Mouse (Mus musculus) 3134 (cell line): ENCODE results near the gene Dgkz.

ENCODE experiments used
- DNase-seq: peaks from one replicate; pipeline ENCODE4 v3.0.0-alpha.2; 2011; ENCODE audit warnings: low spot score; ENCODE audit not compliant: insufficient read length; ENCODE audit errors: extremely low read depth

Gene Dgkz

DNA sequence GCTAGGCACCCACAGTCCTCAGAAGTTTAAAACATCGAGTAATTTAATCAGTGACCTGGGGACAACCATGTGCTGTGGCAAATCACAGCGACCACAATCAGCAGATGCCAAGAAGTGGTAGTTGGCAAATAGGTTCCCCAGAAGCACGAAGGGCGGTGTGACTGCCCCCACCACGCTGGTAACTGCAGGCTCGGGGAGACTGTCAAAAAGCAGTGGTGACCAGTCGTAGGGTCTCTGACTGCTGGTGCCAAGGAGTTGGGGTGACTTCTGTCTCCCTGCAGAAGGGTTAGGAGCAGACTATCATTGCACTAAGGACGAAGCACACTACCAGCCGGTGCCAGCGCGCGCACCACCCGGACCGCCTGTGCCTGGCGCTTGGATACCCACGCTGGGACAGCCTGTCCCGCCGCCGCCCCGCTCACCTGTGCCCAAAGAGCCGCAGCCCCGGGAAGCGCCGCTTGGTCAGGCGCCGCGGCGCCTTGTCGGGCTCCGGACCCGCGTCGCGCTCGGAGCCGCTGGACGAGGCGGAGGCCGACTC is 12.7 kb downstream of the Dgkz start:
- peak; percentile 63 for DNase-seq

DNA sequence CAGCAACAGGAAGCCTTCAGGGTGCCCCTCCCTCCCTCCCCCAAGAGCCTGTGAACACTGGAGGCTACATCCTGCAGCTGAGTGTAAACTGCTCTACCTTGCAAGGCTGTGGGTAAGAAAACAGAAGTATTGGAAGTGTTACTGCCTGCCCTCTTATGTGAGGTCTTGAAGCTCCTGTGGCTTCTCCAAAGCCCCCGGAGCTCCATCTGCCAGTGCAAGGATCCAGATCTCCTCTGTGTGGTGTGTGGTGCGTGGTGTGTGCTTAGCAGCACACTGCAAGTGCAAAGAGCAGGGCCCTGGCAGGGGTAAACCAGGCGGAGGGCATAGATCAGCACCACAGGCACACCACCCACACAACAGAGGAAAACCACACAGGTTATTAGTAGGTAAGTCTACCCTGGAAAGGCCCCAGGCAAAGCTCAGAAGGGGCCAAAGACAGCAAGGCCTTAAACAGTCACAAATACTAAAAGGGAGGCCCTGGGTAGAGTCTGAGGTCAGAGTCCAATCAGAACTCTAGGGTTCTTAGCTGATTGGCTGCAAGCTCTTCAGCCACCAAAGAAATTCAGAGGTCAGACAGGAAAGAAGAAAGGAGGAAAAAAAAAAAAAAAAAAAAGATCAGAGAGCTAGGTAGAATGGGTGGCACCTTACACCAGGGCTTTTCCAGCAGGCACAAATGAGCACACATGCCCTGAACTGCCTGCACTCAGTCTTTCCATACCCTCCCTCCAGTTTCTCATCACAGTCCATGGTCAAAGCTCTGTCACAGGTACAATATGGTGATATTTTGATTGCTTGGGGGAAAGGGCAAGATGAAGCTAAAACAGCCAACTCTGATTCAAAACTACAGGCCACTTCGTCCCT is 13.5 kb downstream of the Dgkz start:
- no peak for DNase-seq

DNA sequence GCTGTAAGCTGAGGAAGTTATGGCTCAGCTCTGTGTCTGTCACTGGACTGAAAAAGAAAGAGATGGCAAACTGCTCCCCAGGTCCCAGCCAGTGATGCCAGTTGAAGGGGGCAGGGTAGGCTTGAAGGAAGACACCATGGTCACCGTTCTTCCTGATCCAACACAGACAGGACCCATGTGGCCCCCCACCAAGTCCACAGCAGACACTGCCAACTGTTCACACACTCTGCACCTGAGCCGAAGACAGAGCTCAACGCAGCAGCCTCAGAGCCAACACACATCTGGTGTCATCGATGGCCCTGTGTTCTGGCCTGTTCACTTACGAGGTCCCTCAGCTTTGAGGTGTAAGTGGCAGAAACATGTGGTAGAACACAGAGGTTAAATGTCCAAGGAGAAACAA is 15.2 kb downstream of the Dgkz start:
- no peak for DNase-seq

- no peak for DNase-seq
Measured at GRCm38 (mm10) chr2:91959544-91960410, 15.9 kb downstream of the Dgkz start.

- no peak for DNase-seq
Measured at GRCm38 (mm10) chr2:91958701-91959457, 16.8 kb downstream of the Dgkz start.

DNA sequence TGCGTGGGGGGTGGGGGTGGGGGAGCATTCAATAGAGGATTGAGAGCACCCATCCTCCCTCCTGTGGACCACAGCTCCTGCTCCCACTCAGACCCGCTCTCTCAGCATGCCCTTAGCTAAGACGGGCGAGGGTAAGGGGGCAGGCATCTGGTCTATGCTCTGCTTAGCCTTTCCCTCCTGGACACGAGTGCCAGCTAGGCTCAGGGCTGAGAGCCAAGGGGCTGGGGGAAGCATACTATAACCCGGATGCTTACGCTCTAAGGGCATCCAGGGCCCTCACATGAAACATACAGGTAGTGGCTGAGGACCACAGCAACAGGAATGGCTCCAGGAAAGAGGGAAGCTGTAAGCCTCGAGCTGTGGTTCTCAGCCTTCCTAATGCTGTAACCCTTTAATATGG is 17.6 kb downstream of the Dgkz start:
- no peak for DNase-seq

- no peak for DNase-seq
Measured at GRCm38 (mm10) chr2:91957096-91957495, 18.6 kb downstream of the Dgkz start.

DNA sequence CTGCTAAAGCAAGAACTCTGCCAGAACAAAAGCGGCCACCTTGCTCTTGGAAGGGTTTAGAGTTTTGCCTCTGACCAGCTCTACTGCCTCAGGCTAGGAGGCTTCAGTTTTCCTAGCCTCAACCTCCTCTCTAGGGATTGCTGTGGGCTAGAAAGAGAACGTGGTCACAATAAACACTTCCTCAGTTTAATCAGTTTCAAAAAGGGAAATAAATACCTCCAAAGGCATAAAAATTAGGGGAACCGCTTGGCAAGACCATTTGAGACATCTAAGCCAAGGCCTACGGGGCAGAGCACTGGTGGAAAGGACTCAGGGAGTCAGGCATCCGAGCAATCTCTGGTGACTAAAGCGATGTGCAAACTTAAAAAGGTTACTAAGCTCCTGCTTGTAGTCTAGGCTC is 19.8 kb downstream of the Dgkz start:
- no peak for DNase-seq

DNA sequence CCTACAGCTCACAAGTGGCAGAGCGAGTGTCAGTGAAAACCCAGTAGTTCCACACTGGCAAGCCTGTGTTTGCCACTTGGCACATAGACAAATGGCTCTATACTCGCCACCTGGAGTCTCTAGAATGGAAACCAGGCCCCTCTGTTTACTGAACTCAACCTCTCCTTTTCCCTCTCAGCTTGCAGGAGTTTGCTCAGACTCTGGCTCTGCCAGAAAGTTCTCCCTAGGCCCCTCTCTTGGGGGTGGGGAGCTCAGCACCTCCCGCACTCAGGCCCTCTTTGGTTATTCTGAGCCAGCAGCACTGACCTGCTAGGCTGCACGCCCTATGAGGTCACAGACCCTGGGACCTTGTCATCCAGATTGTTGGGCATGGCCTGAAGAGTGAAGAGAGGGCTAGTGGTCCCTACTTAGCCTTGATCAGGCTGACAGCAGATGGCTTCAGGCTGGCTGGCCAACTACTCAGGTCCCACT is 20.5 kb downstream of the Dgkz start:
- no peak for DNase-seq

DNA sequence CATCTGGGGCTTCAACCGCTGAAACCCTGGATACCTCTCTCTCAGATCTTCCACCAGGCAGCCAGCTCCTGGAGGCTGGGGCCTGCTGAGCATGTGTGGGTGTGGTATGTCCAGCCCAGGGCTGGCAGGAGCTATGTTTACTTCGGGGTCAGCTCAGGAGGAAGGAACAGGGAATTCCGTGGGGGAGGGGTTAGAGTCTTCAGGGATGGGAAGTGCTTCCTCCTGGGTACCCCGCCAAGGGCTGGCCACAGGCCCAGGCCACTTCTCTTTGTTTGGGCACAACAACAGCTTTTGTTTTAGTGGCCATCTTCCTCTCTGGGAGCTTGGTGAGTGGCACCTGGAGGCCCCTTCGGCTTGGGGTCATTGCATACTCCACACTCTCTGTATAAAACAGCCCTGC is 21.8 kb downstream of the Dgkz start:
- DNase-seq = no peak

GRCm38 (mm10) chr2:91950275-91951085 is 25.2 kb downstream of the Dgkz start:
- DNase-seq = no peak

GRCm38 (mm10) chr2:91949411-91950274 is 26.0 kb downstream of the Dgkz start:
- no peak for DNase-seq

DNA sequence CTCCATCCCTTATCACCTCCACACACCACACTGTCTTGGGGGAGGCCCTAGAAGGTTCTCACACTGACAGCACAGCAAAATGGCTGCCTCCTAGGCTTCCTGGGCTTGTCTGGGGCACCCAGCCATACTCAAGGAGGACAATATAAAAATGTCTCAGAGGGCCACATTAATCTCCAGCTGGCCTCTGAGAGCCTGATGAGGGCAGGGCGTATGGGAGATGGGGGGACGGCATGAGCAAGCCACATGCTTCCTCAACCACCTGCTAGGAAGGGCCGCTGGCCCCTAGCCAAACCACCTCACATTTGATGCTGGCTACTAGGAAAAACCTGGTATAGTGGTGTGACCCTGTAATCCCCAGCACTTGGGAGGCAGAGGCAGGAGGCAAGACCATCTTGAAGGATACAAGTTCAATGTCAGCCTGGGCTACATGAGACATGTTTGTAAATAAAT is 26.8 kb downstream of the Dgkz start:
- no peak for DNase-seq

DNA sequence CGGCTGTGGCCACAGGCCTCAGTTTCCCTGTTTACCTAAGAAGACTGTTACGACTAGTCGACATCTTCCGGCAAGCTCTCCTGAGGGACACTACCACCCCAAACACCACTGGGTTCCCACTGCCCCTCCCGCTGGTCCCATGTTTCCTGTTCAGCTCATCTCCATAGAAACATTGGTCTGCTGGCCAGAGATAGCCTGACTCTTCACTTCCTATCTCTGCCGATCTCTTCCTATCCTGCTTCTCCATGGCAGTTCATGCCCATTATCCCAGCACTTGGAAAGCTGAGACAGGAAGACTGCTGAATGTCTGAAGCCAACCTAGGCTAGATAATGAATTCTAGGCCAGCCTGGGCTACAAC is 27.5 kb downstream of the Dgkz start:
- DNase-seq = no peak

DNA sequence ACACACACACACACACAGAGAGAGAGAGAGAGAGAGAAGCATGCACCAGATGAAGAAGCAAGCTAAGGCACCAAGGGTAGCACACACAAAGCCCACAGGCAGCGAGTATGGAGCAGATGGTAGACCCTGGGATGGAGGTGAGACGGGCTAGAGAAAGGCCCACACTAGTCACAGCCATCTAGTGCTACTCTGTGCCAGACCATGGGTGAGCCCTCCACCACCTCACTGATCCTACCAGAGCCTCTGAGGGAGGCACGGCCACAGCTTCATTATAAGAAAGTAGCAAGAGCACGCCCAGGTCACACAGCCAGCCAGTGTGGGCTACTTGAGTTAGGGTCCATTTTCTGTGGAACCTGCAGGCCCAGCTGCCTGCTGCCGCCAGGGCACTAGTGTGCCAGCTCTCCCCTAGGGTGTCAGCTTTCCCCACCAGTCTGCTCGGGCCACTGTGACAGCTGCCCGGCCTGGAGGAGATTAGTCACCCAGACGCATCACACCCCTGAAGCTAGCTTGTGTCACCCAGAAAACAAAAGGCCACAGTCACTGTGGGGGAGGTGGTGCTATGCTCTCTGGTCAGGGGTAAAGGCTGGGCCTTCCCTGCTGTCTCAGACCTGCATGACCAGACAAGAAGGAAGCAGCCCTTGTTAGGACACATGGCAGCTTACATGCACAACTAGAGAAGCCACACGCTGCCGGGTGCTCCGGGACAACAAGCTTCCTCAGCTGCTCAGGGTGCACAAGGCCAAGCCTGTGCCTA is 28.1 kb downstream of the Dgkz start:
- DNase-seq = peak; percentile 80

- DNase-seq = no peak
Measured at GRCm38 (mm10) chr2:91946836-91947235, 28.8 kb downstream of the Dgkz start.

- DNase-seq = no peak
Measured at GRCm38 (mm10) chr2:91945483-91945882, 30.2 kb downstream of the Dgkz start, which contains the start of gene Gm9821. Gene Gm9821, plus strand, starts transcription at chr2:91945703.
